Mouse (Mus musculus) forebrain, embryonic 16.5 days (tissue): ENCODE data around the gene Slc6a8. TPM values are rescaled to one million over a fixed set of nuclear protein-coding genes. Genes with fewer than 3 reads are reported as not detected.

ENCODE experiments used
- ATAC-seq: fragments of 200-750 bp; cut with Nextera tagmentation; 2 replicates; pipeline ENCODE4 v1.8.0; 2017; ENCODE audit warnings: mild to moderate bottlenecking, moderate library complexity
- H3K27ac ChIP-seq: fragments of 300-500 bp; sonication (generic); 2 replicates; pipeline ENCODE4 v1.5.1; 2014; ENCODE audit warnings: low read length, control low read depth
- H3K27me3 ChIP-seq: fragments of 300-500 bp; sonication (generic); replicated peaks from 2 replicates; pipeline ENCODE4 v1.6.1; 2014; ENCODE audit warnings: low read length; ENCODE audit not compliant: control insufficient read depth, insufficient read depth
- H3K36me3 ChIP-seq: fragments of 300-500 bp; sonication (generic); 2 replicates; pipeline ENCODE4 v1.6.1; 2014; ENCODE audit not compliant: control insufficient read depth, insufficient read depth
- H3K4me1 ChIP-seq: fragments of 300-500 bp; sonication (generic); replicated peaks from 2 replicates; pipeline ENCODE4 v1.6.1; 2014; ENCODE audit warnings: low read length; ENCODE audit not compliant: control insufficient read depth, insufficient read depth
- H3K4me2 ChIP-seq: fragments of 300-500 bp; sonication (generic); 2 replicates; pipeline ENCODE4 v1.6.1; 2014; ENCODE audit warnings: mild to moderate bottlenecking, low read length, control low read depth
- H3K4me3 ChIP-seq: fragments of 300-500 bp; sonication (generic); replicated peaks from 2 replicates; pipeline ENCODE4 v1.5.1; 2014; ENCODE audit warnings: mild to moderate bottlenecking, low read length, control low read depth
- H3K9ac ChIP-seq: fragments of 300-500 bp; sonication (generic); replicated peaks from 2 replicates; pipeline ENCODE4 v1.6.1; 2014; ENCODE audit warnings: low read depth, low read length, control low read depth
- H3K9me3 ChIP-seq: fragments of 300-500 bp; sonication (generic); 2 replicates; pipeline ENCODE4 v1.6.1; 2016; ENCODE audit warnings: low read length; ENCODE audit not compliant: control insufficient read depth
- WGBS: fragments of 180-500 bp; shearing (Covaris S2); extraction: QIAGEN DNeasy Blood & Tissue Kit; methylation state at CpG from one replicate; pipeline ENCODE4 v1.1.7; 2014; 5-methylcytosine and 5-hydroxymethylcytosine counted together
- polyA plus RNA-seq: library from polyadenylated mRNA; unstranded; fragments of >200 nt; fragmentation: Nextera tagmentation; extraction: Ambion mirVana; gene quantifications from 2 replicates; pipeline ENCODE4 v1.2.1, GENCODE M21; 2015

Gene Slc6a8
- polyA plus RNA-seq, 1 experiment from 2014 or later = 7.5 TPM

DNA sequence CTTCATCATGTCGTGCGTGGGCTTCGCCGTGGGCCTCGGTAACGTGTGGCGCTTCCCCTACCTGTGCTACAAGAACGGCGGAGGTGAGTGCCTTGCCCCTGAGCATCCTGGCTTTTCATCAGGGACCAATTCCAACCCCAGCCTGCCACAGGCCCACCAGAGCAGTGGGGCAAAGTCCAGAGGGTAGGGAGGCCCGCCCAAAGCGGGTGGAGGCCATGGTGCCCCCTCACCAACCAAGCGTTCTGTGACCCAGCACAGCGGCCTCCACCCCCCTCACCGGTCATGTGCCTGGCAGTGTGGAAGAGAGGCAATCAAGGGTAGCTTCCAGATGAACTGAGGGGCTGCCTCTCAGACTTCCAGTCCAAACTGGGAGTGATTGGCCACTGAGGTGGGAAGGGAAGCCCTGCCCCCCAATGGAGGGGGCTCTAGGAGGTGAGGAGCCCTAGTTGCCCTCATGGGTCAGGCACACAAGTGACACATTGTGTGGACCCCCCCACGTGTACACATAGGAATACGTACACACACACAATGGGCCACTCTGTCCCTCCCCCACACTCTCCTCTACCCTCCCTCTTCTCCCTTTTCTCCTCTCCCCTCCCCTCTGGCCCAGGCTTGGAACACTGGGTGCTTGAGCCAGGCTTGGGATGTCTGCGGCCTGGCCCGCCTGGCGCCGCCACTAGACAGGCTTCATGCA, 1.2 kb downstream of the Slc6a8 start:
- peak overlapping the region; percentile 70 for H3K4me2 ChIP-seq
- ATAC-seq = peak; percentile 11
- no peaks in the 10 kb centered on the region; the same call in 1 of the 2 replicates for H3K9me3 ChIP-seq
- peak overlapping the region; percentile 62 for H3K4me3 ChIP-seq
- H3K9ac ChIP-seq = peak overlapping the region; percentile 71
- WGBS = 26% methylated on average over 20 of the region's 20 CpGs
- H3K36me3 ChIP-seq = no peaks in the 10 kb centered on the region
- H3K27me3 ChIP-seq = no peaks in the 10 kb centered on the region
- peak overlapping the region; percentile 4; the same call in 1 of the 2 replicates for H3K27ac ChIP-seq
- peaks cover 17% of the 10 kb centered on the region for H3K4me1 ChIP-seq

DNA sequence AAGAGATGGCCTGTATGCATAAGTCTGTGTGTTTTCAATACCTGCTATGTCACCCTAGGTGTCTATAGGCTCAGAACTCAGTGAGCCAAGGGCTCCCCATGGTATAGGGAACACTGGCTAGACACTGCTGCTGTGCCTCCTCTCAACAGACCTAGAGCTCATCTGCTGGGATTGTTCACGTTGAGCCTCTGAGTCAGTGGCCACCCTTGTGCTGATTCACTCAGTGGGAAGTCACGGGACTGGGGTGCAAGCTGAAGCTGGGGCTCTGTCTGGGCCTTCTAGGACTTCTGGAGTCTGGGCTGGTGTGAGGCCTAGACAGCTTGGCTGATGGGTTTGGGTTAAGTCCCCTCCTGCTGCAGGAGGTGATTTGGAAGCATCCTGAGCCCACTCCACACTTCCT, 2.3 kb downstream of the Slc6a8 start:
- Histone ChIP-seq H3K36me3 (no peaks in the 10 kb centered on the region), H3K4me1 (peaks cover 17% of the 10 kb centered on the region), H3K4me3 (peak overlapping the region; percentile 62), H3K4me2 (peak overlapping the region; percentile 70), H3K9ac (no peak overlapping the region; the same call in 1 of the 2 replicates), H3K27ac (no peak overlapping the region), H3K27me3 (no peaks in the 10 kb centered on the region), H3K9me3 (no peaks in the 10 kb centered on the region; the same call in 1 of the 2 replicates)
- 57% methylated on average over 2 of the region's 2 CpGs for WGBS
- no peak for ATAC-seq

DNA sequence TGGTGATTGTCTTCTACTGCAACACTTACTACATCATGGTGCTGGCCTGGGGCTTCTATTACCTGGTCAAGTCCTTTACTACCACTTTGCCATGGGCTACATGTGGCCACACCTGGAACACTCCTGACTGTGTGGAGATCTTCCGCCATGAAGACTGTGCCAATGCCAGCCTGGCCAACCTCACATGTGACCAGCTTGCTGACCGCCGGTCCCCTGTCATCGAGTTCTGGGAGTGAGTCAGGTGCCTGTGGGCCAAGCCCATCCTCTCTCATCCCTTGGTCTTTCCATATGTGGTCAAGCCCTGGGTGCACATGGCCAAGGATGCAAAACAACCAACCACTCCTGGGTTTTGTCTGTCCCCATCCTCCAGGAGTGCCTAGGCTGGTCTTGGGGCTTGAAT, 3.7 kb downstream of the Slc6a8 start:
- H3K9me3 ChIP-seq = no peaks in the 10 kb centered on the region; the same call in 1 of the 2 replicates
- no peak overlapping the region for H3K27ac ChIP-seq
- no peak for ATAC-seq
- H3K27me3 ChIP-seq = no peaks in the 10 kb centered on the region
- no peak overlapping the region for H3K4me2 ChIP-seq
- no peak overlapping the region for H3K9ac ChIP-seq
- H3K4me1 ChIP-seq = peaks cover 17% of the 10 kb centered on the region
- 99% methylated on average over 4 of the region's 4 CpGs for WGBS
- H3K36me3 ChIP-seq = no peaks in the 10 kb centered on the region
- no peak overlapping the region for H3K4me3 ChIP-seq

DNA sequence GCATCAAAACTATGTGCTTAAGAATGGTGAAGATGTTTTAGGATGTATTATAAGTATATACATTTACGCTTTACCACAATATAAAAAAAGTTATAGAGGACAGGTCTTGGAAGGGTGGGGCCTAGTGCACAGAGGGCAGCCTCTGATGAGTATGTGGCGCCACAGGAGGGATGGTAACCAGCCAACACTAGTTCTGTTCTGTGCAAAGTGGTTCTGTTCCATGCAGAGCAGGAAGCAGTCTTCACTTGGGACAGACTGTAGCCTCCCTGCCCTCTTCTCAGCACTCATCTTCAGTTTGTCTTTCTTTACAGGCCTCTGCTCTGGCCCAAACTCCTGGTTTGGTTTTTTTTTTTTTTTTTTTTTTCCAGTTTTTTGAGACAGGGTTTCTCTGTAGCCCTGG, 11.2 kb downstream of the Slc6a8 start:
- ATAC-seq = no peak
- Histone ChIP-seq H3K9me3 (no peaks in the 10 kb centered on the region), H3K36me3 (peaks cover 3% of the 10 kb centered on the region; the same call in 1 of the 2 replicates), H3K9ac (no peak overlapping the region), H3K4me2 (no peak overlapping the region), H3K4me1 (no peaks in the 10 kb centered on the region), H3K27me3 (no peaks in the 10 kb centered on the region), H3K27ac (no peak overlapping the region), H3K4me3 (no peak overlapping the region)
- WGBS = 88% methylated on average over 2 of the region's 2 CpGs

DNA sequence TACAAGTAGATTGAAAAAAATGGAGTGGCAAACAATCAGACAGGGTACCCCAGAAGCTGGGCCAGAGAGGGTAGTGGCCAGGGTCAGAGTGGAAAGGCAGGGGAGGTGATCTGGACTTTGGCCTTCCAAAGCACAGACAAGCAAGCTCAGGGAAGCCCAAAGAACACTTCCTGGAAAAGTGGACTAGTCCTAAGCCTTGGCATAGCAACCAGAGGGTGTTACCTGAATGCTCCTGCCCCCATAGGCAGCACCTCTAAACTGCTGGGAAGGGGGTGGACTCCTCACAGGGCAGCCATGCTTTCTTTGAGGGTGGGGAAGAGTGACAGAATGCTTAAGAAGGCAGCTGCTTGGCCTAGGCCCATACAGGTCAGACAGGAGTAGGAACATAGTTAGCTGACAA, 12.0 kb downstream of the Slc6a8 start:
- no peak for ATAC-seq
- no peaks in the 10 kb centered on the region for H3K9me3 ChIP-seq
- no peaks in the 10 kb centered on the region for H3K4me1 ChIP-seq
- H3K4me2 ChIP-seq = no peak overlapping the region
- H3K36me3 ChIP-seq = peaks cover 3% of the 10 kb centered on the region; the same call in 1 of the 2 replicates
- H3K9ac ChIP-seq = no peak overlapping the region
- H3K4me3 ChIP-seq = no peak overlapping the region
- no peak overlapping the region for H3K27ac ChIP-seq
- H3K27me3 ChIP-seq = no peaks in the 10 kb centered on the region

DNA sequence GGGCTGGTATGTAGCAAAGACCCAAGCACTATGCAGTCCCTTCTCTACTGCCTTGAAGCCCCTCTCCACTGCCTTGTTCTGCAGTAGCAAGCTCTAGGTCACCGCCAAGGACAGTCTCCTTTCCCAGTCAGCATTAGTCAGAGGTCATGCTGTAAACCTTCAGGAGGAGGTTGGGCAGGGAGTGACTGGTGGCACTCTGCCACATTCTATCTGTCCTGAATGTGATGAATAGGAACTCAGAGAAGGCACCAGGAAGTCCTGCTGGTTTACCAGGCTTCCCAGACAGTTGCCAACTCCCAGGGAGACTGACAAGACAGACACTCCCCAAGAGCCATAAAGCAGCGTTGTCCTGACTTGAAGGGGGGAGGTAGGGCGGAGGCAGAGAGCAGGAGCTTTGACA, 12.7 kb downstream of the Slc6a8 start:
- Histone ChIP-seq H3K27ac (no peak overlapping the region), H3K4me3 (no peak overlapping the region), H3K4me2 (no peak overlapping the region), H3K9me3 (no peaks in the 10 kb centered on the region), H3K4me1 (no peaks in the 10 kb centered on the region), H3K9ac (no peak overlapping the region), H3K27me3 (no peaks in the 10 kb centered on the region), H3K36me3 (peaks cover 3% of the 10 kb centered on the region; the same call in 1 of the 2 replicates)
- no peak for ATAC-seq
- 80% methylated on average over 3 of the region's 3 CpGs for WGBS

DNA sequence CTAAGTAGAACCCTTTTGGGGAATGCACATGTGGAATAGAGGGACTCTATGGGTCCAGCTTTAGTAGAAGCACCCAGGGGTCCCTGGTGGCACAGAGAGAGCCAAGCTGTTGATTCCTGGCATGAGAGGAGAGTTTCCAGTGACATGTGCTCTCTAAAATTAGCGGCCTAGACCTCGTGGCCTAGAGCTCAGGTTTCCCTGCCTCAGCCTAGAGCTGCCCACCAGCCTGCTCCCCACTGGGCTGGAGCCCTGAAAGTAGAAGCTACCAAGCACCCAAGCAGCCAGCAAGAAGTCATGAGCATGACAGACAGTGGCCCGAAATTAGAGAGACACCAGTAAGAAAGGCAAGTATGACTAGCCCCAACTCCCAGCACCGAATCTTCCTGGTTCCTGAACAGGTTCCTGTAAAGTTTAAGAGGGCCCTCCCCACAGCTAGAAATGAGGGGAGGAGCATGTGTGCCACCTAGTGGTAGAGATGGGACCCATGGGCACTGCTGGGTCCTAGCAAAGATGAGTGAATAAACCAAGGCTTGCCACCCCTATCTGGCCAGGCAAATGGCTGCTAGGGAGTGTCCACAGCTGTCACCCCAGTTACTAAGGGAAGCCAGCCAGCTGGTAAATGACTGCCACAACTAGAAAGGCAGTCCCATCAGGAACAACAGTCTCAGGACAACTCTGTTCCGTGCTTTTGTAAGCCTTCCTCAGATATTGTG, 18.1 kb downstream of the Slc6a8 start:
- 79% methylated on average over 5 of the region's 5 CpGs for WGBS
- H3K27me3 ChIP-seq = no peaks in the 10 kb centered on the region
- peaks cover 3% of the 10 kb centered on the region; the same call in 1 of the 2 replicates for H3K36me3 ChIP-seq
- H3K4me3 ChIP-seq = no peak overlapping the region
- no peak overlapping the region for H3K9ac ChIP-seq
- ATAC-seq = 0 out of 2 replicates have a peak, but pooled peaks have one; percentile 52
- H3K4me1 ChIP-seq = no peaks in the 10 kb centered on the region
- no peak overlapping the region for H3K4me2 ChIP-seq
- H3K9me3 ChIP-seq = no peaks in the 10 kb centered on the region
- H3K27ac ChIP-seq = no peak overlapping the region

DNA sequence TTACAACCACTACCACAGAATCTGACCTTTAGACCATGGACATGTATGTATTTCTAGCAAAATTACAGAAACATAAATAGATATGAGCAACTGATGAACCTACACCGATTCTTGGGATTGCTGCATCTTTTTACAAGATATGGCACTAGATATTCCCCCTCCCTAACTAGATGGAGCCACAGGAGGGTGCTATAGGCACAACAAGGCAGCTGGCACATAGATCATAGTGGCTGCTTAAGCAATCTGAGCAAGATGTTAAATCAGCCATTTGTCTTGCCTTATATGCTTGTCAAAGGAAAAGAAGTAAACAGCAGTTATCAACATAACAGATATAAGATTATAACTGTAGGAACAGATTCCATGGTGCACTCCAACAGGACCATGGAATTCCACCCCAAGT, 27.5 kb downstream of the Slc6a8 start:
- no peak overlapping the region for H3K4me2 ChIP-seq
- no peak for ATAC-seq
- no peaks in the 10 kb centered on the region for H3K4me1 ChIP-seq
- 77% methylated on average over 1 of the region's 1 CpGs for WGBS
- no peak overlapping the region for H3K27ac ChIP-seq
- no peaks in the 10 kb centered on the region; the same call in 1 of the 2 replicates for H3K36me3 ChIP-seq
- no peak overlapping the region for H3K4me3 ChIP-seq
- H3K9me3 ChIP-seq = no peaks in the 10 kb centered on the region
- no peak overlapping the region for H3K9ac ChIP-seq
- no peaks in the 10 kb centered on the region for H3K27me3 ChIP-seq

DNA sequence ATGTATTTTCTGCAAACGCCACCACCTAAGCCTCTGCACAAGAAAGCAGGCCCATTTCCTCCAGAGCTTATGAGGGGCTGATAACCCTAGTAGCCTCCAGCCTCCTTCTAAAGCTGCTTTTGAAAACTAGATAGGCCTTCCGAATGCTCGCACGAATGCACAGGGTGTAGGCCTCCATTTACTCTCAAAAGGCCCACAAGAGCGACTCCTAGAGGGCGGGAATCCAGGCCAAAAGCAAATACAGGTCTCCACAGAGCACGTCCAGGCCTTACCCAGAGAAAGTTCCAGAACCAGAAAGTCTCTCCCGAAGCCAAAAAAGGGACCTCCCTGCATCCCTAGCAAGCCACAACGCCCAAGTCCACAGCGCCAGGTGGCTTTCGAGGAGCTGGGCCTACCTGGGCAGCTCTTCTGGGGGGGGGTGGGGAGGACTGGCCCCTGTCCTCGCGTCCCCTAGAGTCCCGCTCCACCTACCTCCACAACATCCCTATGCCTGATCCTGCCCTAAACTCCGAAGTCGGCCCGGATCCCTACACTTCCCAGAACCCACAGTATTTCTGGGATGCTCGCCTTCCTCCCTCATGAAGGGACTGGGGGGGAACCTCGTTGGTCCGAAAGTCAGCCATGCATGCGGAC, 42.6 kb downstream of the Slc6a8 start:
- H3K9ac ChIP-seq = peak overlapping the region; percentile 58
- peak overlapping the region; percentile 53 for H3K4me2 ChIP-seq
- H3K4me3 ChIP-seq = peak overlapping the region; percentile 58
- H3K27ac ChIP-seq = 0 out of 2 replicates have a peak overlapping the region, but pooled peaks have one; percentile 23
- no peaks in the 10 kb centered on the region for H3K9me3 ChIP-seq
- 28% methylated on average over 21 of the region's 21 CpGs for WGBS
- H3K4me1 ChIP-seq = peaks cover 27% of the 10 kb centered on the region
- H3K36me3 ChIP-seq = peaks cover 3% of the 10 kb centered on the region; the same call in 1 of the 2 replicates
- H3K27me3 ChIP-seq = no peaks in the 10 kb centered on the region
- ATAC-seq = no peak; the same call in 1 of the 2 replicates
